Mouse (Mus musculus) gastrocnemius, postnatal 10 days (tissue): ENCODE measurements around the gene Sash1. TPM values are rescaled to one million over a fixed set of nuclear protein-coding genes. Genes with fewer than 3 reads are reported as not detected.

Experiments used
- DNase-seq: peaks from one replicate; pipeline ENCODE4 v3.0.0; 2021; ENCODE audit warnings: mixed read lengths
- total RNA-seq, 2 experiments: library from RNA; stranded (reverse); gene quantifications; 2 replicates each; pipeline ENCODE4 v1.2.3; 2021

Sash1 gene
- total RNA-seq, 2 experiments from 2014 or later, result 40.9 to 45.2 TPM

DNA sequence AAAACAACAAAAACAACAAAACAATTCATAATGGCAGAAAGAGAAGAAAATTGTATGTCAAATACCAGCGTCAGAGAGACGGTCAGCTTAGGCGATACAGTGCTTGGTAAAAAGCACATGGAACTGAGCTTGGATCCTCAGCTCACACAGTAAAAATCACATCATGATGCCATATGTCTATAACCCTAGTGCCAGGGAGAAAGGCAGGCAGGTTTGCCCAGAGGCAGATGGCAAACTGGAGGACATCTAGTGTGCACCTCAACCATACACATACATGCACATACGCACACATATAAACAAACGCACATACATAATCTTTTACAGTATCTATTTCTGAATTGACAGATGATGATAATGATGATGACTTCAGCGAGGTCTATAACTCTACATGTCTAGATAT, 96.8 kb downstream of the Sash1 start:
- no peak for DNase-seq

DNA sequence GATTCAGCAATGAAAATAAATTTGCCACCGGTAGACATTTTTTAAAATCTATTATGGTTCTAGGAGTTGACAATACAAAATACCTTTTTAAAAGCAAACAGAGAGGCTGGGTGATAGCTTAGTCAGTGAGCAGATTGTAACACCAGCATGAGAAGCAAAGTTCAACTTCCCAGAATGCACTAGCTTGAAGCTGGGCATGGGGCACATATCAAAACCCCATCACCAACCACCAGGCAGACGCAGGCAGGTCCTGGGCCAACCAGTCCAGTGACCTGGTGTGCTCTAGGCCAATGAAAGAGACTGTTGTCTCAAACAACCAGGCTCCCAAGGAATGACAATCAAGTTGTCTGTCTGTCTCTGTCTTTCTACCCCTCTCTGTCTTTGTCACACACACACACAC, 98.6 kb downstream of the Sash1 start:
- no peak for DNase-seq

DNA sequence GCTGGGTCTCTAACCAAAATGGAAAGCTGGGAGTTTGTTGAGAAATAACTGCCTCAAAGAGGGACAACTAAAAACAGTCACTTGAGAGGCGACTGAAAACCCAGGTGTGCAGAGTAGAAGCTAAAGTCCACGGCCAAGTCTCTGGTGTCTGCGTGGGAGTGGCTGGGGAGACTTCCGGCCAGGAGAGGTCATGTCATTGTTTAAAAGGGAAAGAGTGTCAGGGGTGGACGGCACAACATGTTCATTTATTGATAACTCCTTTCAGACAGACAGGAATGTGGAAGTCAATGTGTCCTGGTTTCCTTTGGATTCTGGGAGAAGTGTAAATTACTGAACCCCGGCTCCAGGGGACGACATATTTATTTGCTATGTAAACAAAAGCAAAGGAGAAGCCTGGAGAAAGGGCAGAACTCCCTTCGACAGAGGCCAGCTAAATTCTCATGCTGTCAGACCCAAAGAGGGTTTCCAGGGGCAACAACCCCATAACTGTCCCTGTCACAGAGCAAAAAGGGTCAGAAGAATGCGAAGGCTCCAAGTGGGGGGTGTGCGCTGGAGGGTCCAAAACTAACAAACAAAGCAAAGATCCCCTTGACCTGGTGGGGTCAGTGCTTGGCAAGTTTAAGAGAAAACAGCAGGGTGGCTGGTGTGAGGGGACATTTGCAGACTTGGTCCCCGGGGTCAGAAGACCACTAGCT, 100.3 kb downstream of the Sash1 start:
- no peak for DNase-seq

DNA sequence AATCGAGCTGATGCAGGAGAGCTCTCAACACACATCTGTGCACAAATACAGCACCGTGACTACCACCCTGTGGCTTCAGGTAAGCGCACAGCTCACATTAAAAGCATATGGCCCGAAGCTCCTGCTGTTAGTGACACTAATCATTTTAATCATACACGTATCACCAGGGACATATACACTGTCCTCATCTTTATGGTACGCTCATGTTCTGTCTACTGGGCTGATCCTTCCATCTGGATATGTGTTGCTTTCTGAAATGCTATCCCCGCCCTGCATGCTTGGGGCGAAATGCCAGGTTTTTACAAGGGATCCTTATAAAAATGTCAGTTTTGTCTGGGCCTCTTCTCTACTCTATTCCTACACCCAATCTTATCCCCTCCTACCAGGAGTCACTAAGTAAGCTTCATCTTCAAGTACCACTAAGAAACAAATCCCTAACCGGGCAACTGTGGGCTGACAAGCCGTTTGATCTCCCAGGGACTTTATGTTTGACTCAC, 103.9 kb downstream of the Sash1 start:
- no peak for DNase-seq

- DNase-seq, result no peak
Measured at GRCm38 (mm10) chr10:8779842-8780241, 106.0 kb downstream of the Sash1 start.

- no peak for DNase-seq
Measured at GRCm38 (mm10) chr10:8778845-8779244, 107.0 kb downstream of the Sash1 start.

GRCm38 (mm10) chr10:8777552-8778253, 108.2 kb downstream of the Sash1 start:
- DNase-seq, result no peak

DNA sequence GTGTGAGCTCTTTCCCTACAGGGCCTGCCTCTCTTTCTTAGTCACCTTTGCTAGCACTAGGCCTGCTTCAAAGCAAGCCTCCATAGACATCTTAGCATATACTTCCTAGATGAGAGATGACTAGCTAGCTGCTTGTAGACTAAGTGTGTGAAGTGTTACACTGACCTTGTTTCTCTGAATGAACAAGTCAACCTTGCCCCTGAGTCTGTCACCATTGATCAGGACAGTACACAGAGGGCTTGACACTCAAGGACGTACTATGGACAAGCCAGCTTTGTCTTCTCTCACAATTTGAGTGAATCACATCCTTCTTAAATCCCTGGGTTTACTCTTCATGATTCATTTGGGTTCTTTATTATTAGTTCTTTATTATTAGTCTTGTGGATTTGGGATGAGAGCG, 109.1 kb downstream of the Sash1 start:
- DNase-seq, result no peak

GRCm38 (mm10) chr10:8775794-8776193, 110.1 kb downstream of the Sash1 start:
- no peak for DNase-seq

GRCm38 (mm10) chr10:8772464-8773209, 113.2 kb downstream of the Sash1 start:
- peak; percentile 67 for DNase-seq

- DNase-seq, result no peak
Measured at GRCm38 (mm10) chr10:8770931-8771653, 114.8 kb downstream of the Sash1 start.

DNA sequence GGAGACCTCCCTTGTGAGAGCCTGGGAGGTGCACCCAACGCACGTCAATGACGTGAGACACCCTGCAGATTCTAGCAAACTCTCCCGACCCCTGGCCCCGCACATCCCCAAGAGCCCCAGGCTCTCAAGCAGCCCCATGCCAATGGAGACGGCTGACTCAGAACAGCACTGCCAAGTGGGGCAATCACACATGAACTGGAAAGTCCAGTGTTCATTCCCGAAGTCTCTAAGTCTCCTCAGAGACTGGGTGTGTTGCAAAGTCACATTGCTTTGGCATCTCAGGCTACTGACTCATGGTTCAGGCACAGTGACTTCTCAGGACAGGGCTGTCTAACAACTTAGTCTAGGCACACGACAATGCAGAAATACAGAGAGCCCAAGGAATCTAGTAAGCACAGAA, 117.2 kb downstream of the Sash1 start:
- no peak for DNase-seq

- no peak for DNase-seq
Measured at GRCm38 (mm10) chr10:8767381-8767780, 118.5 kb downstream of the Sash1 start.

GRCm38 (mm10) chr10:8765922-8766522, 119.8 kb downstream of the Sash1 start:
- no peak for DNase-seq

- no peak for DNase-seq
Measured at GRCm38 (mm10) chr10:8762771-8763170, 123.1 kb downstream of the Sash1 start.

GRCm38 (mm10) chr10:8762209-8762701, 123.6 kb downstream of the Sash1 start:
- peak; percentile 55 for DNase-seq

DNA sequence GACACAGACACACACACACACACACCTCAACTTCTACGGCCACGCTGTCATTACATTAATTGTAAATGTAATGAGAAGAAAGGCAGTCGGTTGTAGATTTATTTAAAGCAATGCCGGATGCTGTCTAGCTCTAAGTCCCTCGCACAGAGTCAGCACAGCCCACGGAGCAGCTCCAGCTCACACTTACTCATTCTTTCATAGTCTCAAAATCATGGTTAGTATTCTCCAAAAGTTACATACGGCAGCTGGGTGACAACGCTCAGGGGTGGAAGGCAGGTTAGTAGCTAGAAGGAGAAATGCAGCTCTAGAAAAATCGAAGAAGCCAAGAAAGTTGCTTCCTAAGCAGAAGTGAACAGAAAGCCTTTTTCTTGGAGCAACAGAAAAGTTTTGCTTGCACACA, 124.2 kb downstream of the Sash1 start:
- DNase-seq, result no peak

DNA sequence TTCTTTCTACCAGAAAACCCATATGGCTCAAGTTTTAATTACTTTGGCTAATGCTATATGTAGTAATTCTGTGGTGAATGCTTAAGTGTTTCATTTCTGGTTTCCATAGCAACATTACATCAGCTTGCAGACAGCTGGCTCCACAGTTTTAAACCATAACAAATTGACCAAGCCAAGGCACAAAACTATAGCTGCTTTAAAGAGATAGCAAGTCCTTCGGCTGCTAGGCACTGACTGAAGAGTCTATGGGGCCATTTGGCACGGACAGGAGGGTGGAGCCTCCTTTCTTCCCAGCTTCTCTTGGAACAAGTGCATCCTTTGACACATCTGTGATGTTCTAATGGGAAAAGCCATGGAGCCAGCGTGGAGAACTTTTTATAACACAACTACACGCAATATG, 125.3 kb downstream of the Sash1 start:
- DNase-seq, result no peak

DNA sequence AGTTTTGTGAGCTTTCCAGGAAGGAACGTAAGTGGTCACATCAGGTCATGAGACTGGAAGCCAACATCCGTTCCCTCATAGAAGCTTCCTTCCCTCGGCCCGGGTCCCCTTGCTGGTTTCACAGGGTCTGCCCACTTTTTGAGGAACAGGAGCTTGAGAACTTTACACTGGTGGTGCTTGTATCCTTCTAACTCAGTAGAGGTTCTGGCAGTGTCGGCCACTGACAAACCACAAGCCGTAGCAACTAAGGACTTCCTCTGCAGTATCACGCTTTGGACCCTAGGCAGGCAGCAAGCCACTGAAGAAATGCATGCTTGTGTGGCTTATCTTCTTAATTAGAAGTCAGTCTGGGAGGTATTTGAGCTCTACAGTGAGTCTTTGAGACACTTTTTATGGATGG, 126.6 kb downstream of the Sash1 start:
- no peak for DNase-seq

DNA sequence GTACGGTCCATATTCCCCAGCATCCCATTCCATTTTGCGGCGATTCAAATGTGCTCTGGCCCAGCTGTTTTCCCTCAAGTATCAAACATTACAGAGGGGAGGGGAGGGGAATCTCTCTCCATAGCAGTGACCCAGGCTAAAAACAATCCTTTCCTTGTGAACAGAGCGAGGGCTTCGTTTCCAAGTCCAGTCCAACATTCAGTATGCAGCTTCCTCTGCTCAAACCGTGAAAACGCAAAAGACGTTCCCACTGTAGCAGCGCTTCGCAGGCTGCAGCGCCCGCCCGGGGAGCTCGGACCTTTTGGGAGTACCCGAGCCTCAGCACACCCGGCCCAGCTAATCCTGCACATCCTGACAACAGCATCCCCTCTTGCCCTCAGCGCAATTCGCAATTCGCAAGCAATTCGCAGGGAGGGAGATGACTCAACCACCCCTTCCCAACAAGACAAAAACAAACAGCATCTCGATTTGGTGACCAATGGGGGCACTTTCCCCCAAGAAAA, 128.4 kb downstream of the Sash1 start:
- DNase-seq, result no peak

DNA sequence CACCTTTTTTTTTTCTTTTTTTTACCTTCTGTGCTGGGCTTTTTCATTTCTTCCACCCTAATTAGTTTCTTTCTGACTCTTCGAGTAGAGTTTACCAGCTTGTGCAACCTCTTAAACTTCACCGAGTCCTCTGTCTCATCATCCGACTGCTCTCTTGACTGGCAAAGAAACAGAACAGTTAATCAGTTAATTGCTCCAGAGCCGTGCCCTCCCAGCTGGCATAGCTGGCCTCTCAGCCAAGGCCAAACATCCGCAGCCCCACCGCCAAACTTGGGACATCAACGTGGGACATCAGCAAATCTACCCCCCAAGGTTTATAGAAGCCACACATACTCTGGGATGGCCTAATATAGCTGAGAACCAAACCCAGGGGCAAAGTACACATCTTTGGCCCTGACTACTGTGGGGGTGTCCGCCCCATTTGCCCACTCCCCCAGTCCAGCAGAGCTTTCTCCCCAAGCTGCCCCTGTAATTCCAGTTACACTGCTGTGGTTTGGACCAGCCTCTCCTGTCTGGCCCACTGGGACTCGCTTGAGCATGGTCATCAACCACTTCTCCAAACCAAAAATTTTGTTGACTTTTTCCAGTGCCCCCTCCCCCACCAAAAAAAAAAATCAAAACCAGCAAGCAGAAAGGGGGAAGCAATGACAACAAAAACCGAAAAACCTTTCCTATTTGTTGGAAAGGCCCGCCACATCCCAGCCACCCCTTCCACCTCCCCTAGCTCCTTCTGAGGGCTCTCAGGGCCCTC, 129.1 kb downstream of the Sash1 start:
- no peak for DNase-seq
